Mouse (Mus musculus) intestine, embryonic 15.5 days (tissue): ENCODE measurements around the gene Dusp13. TPM values are rescaled to one million over a fixed set of nuclear protein-coding genes. Genes with fewer than 3 reads are reported as not detected.

Source experiments
- ATAC-seq: fragments of 200-750 bp; cut with Nextera tagmentation; 2 replicates; pipeline ENCODE4 v1.8.0; 2017; ENCODE audit warnings: moderate TSS enrichment, moderate library complexity
- H3K27ac ChIP-seq: fragments of 300-500 bp; sonication (generic); 2 replicates; pipeline ENCODE4 v1.5.1; 2015; ENCODE audit warnings: mild to moderate bottlenecking, inconsistent platforms
- H3K27me3 ChIP-seq: fragments of 300-500 bp; sonication (generic); replicated peaks from 2 replicates; pipeline ENCODE4 v1.6.1; 2015; ENCODE audit warnings: inconsistent platforms
- H3K36me3 ChIP-seq: fragments of 300-500 bp; sonication (generic); 2 replicates; pipeline ENCODE4 v1.6.1; 2015; ENCODE audit warnings: inconsistent platforms
- H3K4me1 ChIP-seq: fragments of 300-500 bp; sonication (generic); replicated peaks from 2 replicates; pipeline ENCODE4 v1.6.1; 2015; ENCODE audit warnings: inconsistent platforms
- H3K4me2 ChIP-seq: fragments of 300-500 bp; sonication (generic); replicated peaks from 2 replicates; pipeline ENCODE4 v1.6.1; 2015; ENCODE audit warnings: mild to moderate bottlenecking, inconsistent platforms
- H3K4me3 ChIP-seq: fragments of 300-500 bp; sonication (generic); replicated peaks from 2 replicates; pipeline ENCODE4 v1.5.1; 2015; ENCODE audit warnings: inconsistent platforms
- H3K9ac ChIP-seq: fragments of 300-500 bp; sonication (generic); 2 replicates; pipeline ENCODE4 v1.6.1; 2015; ENCODE audit warnings: inconsistent platforms
- H3K9me3 ChIP-seq: fragments of 300-500 bp; sonication (generic); 2 replicates; pipeline ENCODE4 v1.6.1; 2016; ENCODE audit warnings: inconsistent platforms
- WGBS: fragments of 180-500 bp; shearing (Covaris S2); methylation state at CpG from one replicate; pipeline ENCODE4 v1.1.7; 2015; 5-methylcytosine and 5-hydroxymethylcytosine counted together
- polyA plus RNA-seq: library from polyadenylated mRNA; unstranded; fragments of >200 nt; fragmentation: Nextera tagmentation; extraction: Ambion mirVana; gene quantifications from 2 replicates; pipeline ENCODE4 v1.2.1, GENCODE M21; 2015

Dusp13 gene
- polyA plus RNA-seq, 1 experiment from 2014 or later: not detected

DNA sequence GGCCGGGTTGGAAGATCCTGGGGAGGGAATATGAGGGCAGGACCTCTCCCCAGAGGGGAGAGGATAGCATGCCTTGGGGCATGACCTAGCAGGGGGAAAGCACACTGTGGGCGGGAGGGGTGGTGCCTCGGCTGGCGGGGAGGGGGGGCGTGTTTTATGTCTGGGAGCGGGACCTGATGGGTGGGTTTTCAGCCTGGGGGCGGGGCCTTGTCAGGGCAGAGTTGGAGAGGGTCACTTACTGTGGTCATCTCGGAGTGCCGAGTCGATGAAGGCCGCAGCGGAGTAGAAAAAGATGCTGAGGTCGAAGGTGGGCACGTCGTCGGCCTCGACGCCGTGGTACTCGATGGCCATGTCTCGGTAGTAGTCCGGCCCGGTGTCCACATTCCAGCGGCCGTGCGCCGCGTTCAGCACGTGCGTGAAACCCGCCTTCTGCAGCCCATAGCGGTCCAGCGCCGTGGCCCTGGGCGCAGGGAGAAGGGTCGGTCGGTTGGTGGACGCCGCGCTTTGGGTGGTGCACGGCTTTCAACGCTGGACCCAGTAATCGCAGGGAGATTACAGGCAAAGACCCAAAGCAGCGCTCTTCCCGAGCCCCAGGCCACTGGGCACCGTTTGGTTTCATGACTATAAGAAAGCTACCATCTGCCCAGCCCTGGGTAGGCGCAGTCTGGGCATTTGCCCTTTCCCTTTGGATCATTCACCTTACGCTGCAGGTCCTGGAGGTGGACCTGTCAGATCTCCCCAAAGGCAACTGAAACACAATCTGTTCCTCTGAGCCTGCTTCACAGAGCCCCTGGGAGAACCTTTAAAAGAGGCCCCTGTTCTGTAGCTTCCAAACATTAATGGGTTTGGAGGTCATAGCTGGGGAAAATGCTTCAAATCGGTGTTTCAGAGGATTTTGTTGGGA, 64.4 kb downstream of the Dusp13 start:
- Histone ChIP-seq H3K9me3 (no peaks in the 10 kb centered on the region), H3K36me3 (no peaks in the 10 kb centered on the region), H3K27me3 (0 out of 2 replicates have a peak, but pooled peaks cover 8% of the 10 kb centered on the region), H3K4me1 (peaks cover 16% of the 10 kb centered on the region), H3K9ac (peak overlapping the region; percentile 20; the same call in 1 of the 2 replicates), H3K4me3 (peak overlapping the region; percentile 36), H3K27ac (no peak overlapping the region), H3K4me2 (peak overlapping the region; percentile 73)
- peak; percentile 52 for ATAC-seq
- 12% methylated on average over 49 of the region's 49 CpGs for WGBS

DNA sequence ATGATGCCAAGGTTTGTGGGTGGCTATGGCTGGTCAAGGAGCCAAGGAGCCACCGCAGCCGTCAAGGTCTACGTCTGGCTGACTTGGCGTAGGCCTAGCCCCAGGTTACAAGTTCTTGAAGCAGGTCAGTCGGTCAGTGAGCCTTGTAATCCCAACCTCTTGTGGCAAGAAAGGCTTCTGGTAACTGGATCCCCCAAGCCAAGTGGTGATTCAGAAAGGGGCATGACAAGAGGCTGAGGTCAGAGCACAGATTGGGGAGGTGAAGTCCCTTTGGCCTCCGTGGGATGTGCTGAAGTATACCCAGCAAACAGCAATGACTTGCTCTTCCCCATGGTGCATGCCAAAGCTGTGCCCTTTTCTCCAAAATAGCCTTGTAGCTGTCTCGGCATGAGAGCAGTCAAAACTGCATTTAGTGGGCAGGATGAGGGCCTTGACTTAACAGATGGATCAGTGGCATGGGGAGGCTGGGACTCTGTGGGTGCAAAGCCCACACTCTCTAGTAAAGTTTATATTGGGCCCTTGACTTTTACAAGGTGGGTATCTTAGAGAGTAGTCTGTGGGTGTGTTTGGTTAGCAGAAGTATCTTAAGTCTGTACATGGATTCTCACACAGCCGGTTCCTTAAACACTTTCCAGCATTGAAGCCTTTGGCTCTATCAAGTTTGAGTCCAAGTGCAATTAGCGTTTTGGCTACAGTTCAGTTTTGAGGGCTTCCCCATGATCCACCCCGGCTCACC, 65.4 kb downstream of the Dusp13 start:
- 89% methylated on average over 10 of the region's 10 CpGs for WGBS
- H3K27ac ChIP-seq: no peak overlapping the region
- 0 out of 2 replicates have a peak, but pooled peaks cover 8% of the 10 kb centered on the region for H3K27me3 ChIP-seq
- H3K36me3 ChIP-seq: no peaks in the 10 kb centered on the region
- ATAC-seq: no peak
- no peak overlapping the region for H3K9ac ChIP-seq
- peaks cover 16% of the 10 kb centered on the region for H3K4me1 ChIP-seq
- H3K4me2 ChIP-seq: peak overlapping the region; percentile 73; the same call in 1 of the 2 replicates
- H3K4me3 ChIP-seq: no peak overlapping the region
- no peaks in the 10 kb centered on the region for H3K9me3 ChIP-seq

DNA sequence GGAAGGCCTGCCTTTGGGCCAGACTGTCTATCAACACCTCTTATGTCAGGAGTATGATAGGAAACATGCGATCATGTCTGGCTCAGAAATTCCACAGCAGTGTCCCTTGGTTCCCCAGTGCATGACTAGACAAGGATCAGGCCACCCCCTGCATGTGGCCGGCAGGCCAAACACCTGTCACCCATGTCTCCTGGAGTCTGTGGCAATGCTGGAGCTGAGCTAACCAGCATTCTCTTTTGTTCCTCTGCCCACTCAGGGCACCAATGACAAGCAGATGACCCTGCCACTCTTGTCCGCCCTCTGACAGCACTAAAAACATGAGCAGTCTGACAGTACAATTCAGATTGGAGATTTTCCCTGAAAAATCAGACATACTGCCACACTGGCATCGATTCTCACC, 67.1 kb downstream of the Dusp13 start:
- WGBS: 93% methylated on average over 4 of the region's 4 CpGs
- no peak for ATAC-seq
- Histone ChIP-seq H3K9me3 (no peaks in the 10 kb centered on the region), H3K4me2 (no peak overlapping the region), H3K9ac (no peak overlapping the region), H3K27ac (no peak overlapping the region), H3K36me3 (no peaks in the 10 kb centered on the region), H3K27me3 (0 out of 2 replicates have a peak, but pooled peaks cover 8% of the 10 kb centered on the region), H3K4me1 (peaks cover 26% of the 10 kb centered on the region), H3K4me3 (no peak overlapping the region)

Other genes with a start within 250 kb of the Dusp13 start
- gene Dupd1, start 36.6 kb downstream of the Dusp13 start, polyA plus RNA-seq: not detected in 2 replicates
- 11.6 and 12.9 TPM in 2 replicates for gene Samd8, start 650 bp downstream of the Dusp13 start, polyA plus RNA-seq
- 368 and 384 TPM in 2 replicates for gene Vdac2, start 74.1 kb upstream of the Dusp13 start, polyA plus RNA-seq
- gene Comtd1, start 97.8 kb upstream of the Dusp13 start, polyA plus RNA-seq: 57.3 and 69.9 TPM in 2 replicates
- gene Zfp503, start 238.4 kb upstream of the Dusp13 start, polyA plus RNA-seq: 14.2 and 16.5 TPM in 2 replicates